Mouse (Mus musculus): Measurements from ENCODE around the gene Ppp2r5e. TPM values are rescaled to one million over a fixed set of nuclear protein-coding genes. Genes with fewer than 3 reads are reported as not detected.

Ppp2r5e gene
- polyA plus RNA-seq, 1 experiment from 2014 or later, result 22.5 TPM

DNA sequence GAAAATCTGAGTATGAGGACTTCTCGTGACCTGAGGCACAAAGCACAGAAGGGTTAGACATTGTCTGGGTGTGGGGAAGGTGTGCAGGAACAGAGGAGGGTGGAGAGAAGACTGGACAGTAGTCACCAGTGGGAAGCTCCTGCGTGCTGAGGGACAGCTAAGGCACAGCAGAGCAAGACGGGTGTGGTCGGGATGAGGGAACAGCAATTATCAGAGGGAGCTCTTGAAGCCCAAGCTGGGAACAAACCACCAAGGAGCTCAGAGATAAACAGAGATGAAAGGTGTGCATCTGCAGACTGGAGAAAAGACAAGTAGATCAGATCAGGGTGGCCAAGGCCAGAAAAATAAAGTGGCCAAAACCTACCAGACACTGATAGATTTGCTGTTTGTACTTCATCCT is 114.0 kb downstream of the Ppp2r5e start:
- H3K36me3 ChIP-seq (ENCODE audit: control insufficient read depth, insufficient read depth, low read length), result no peaks in the 10 kb centered on the region
- H3K9me3 ChIP-seq (ENCODE audit: control insufficient read depth, low read length), result no peaks in the 10 kb centered on the region
- 96% methylated on average over 4 of the region's 4 CpGs for WGBS
- H3K9ac ChIP-seq (ENCODE audit: low read length), result no peak overlapping the region
- H3K27ac ChIP-seq (ENCODE audit: low read depth, low read length), result no peak overlapping the region
- ATAC-seq (ENCODE audit: insufficient read depth, low FRiP score, low TSS enrichment) (no peak), DNase-seq (ENCODE audit: low spot score) (no peak)
- no peak overlapping the region for H3K4me3 ChIP-seq (ENCODE audit: low read depth, low read length)
- no peak overlapping the region for H3K4me2 ChIP-seq (ENCODE audit: low read depth)
- H3K27me3 ChIP-seq (ENCODE audit: control insufficient read depth, insufficient read depth, low read length), result no peaks in the 10 kb centered on the region
- no peaks in the 10 kb centered on the region for H3K4me1 ChIP-seq (ENCODE audit: control insufficient read depth, insufficient read depth, low read length)

- no peaks in the 10 kb centered on the region for H3K9me3 ChIP-seq (ENCODE audit: control insufficient read depth, low read length)
- WGBS, result 96% methylated on average over 8 of the region's 8 CpGs
- no peak overlapping the region for H3K4me2 ChIP-seq (ENCODE audit: low read depth)
- no peaks in the 10 kb centered on the region for H3K4me1 ChIP-seq (ENCODE audit: control insufficient read depth, insufficient read depth, low read length)
- no peaks in the 10 kb centered on the region for H3K27me3 ChIP-seq (ENCODE audit: control insufficient read depth, insufficient read depth, low read length)
- H3K36me3 ChIP-seq (ENCODE audit: control insufficient read depth, insufficient read depth, low read length), result no peaks in the 10 kb centered on the region
- H3K27ac ChIP-seq (ENCODE audit: low read depth, low read length), result no peak overlapping the region
- ATAC-seq (ENCODE audit: insufficient read depth, low FRiP score, low TSS enrichment), result no peak
- H3K4me3 ChIP-seq (ENCODE audit: low read depth, low read length), result no peak overlapping the region
- H3K9ac ChIP-seq (ENCODE audit: low read length), result no peak overlapping the region
- no peak for DNase-seq (ENCODE audit: low spot score)
Observed at GRCm38 (mm10) chr12:75480031-75480430, 116.0 kb downstream of the Ppp2r5e start.

GRCm38 (mm10) chr12:75479375-75479898 is 116.6 kb downstream of the Ppp2r5e start:
- Histone ChIP-seq H3K9ac (ENCODE audit: low read length) (no peak overlapping the region), H3K4me2 (ENCODE audit: low read depth) (no peak overlapping the region), H3K36me3 (ENCODE audit: control insufficient read depth, insufficient read depth, low read length) (no peaks in the 10 kb centered on the region), H3K4me3 (ENCODE audit: low read depth, low read length) (no peak overlapping the region), H3K4me1 (ENCODE audit: control insufficient read depth, insufficient read depth, low read length) (no peaks in the 10 kb centered on the region), H3K27ac (ENCODE audit: low read depth, low read length) (no peak overlapping the region), H3K27me3 (ENCODE audit: control insufficient read depth, insufficient read depth, low read length) (no peaks in the 10 kb centered on the region), H3K9me3 (ENCODE audit: control insufficient read depth, low read length) (no peaks in the 10 kb centered on the region)
- 81% methylated on average over 8 of the region's 8 CpGs for WGBS
- no peak for DNase-seq (ENCODE audit: low spot score)
- no peak for ATAC-seq (ENCODE audit: insufficient read depth, low FRiP score, low TSS enrichment)

DNA sequence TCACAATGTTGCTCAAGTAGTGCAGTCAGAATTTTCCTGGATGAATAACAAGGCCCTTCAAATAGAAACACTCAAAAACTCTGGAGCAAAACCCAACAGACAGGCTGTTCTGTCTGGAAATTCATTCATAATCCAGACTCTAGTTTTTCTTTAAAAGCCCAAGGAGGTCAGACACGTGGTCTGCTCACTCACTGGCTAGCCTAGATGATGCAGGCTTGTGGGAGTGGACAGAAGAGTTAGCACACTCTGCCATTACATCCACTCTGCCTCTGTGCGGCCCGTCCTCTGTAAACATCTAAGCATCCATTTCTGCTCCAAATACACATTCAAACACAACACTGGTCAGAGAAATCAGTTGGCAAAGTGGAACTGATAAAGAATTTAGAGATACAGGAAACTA is 117.4 kb downstream of the Ppp2r5e start:
- Histone ChIP-seq H3K27me3 (ENCODE audit: control insufficient read depth, insufficient read depth, low read length) (no peaks in the 10 kb centered on the region), H3K4me2 (ENCODE audit: low read depth) (no peak overlapping the region), H3K9ac (ENCODE audit: low read length) (no peak overlapping the region), H3K4me1 (ENCODE audit: control insufficient read depth, insufficient read depth, low read length) (no peaks in the 10 kb centered on the region), H3K36me3 (ENCODE audit: control insufficient read depth, insufficient read depth, low read length) (no peaks in the 10 kb centered on the region), H3K9me3 (ENCODE audit: control insufficient read depth, low read length) (no peaks in the 10 kb centered on the region), H3K4me3 (ENCODE audit: low read depth, low read length) (no peak overlapping the region), H3K27ac (ENCODE audit: low read depth, low read length) (no peak overlapping the region)
- DNase-seq (ENCODE audit: low spot score) (no peak), ATAC-seq (ENCODE audit: insufficient read depth, low FRiP score, low TSS enrichment) (no peak)
- 92% methylated on average over 3 of the region's 3 CpGs for WGBS

DNA sequence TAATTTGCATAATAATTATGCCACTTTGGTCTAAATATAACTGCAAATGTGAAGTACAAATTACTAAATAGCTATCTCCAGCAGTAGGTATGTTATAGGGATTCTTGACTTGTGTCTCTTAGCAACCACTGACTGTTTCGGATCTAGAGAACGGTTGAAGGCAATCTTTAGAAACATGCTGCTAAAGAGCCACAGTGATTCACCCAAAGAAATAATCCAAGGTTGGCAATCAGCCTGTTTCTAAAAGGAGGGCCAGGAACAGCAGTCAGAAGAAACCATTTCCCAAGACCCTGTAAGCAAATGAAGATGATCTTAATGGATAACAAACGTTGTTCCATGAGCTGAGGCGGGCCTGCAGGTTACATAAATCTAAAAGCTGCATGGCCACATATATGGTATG is 117.9 kb downstream of the Ppp2r5e start:
- Histone ChIP-seq H3K9me3 (ENCODE audit: control insufficient read depth, low read length) (no peaks in the 10 kb centered on the region), H3K4me2 (ENCODE audit: low read depth) (no peak overlapping the region), H3K27me3 (ENCODE audit: control insufficient read depth, insufficient read depth, low read length) (no peaks in the 10 kb centered on the region), H3K4me1 (ENCODE audit: control insufficient read depth, insufficient read depth, low read length) (no peaks in the 10 kb centered on the region), H3K4me3 (ENCODE audit: low read depth, low read length) (no peak overlapping the region), H3K27ac (ENCODE audit: low read depth, low read length) (no peak overlapping the region), H3K36me3 (ENCODE audit: control insufficient read depth, insufficient read depth, low read length) (no peaks in the 10 kb centered on the region), H3K9ac (ENCODE audit: low read length) (no peak overlapping the region)
- ATAC-seq (ENCODE audit: insufficient read depth, low FRiP score, low TSS enrichment) (no peak), DNase-seq (ENCODE audit: low spot score) (no peak)
- 85% methylated on average over 4 of the region's 4 CpGs for WGBS

- H3K27ac ChIP-seq (ENCODE audit: low read depth, low read length), result no peak overlapping the region
- H3K9me3 ChIP-seq (ENCODE audit: control insufficient read depth, low read length), result no peaks in the 10 kb centered on the region
- no peak overlapping the region for H3K4me3 ChIP-seq (ENCODE audit: low read depth, low read length)
- H3K9ac ChIP-seq (ENCODE audit: low read length), result no peak overlapping the region
- ATAC-seq (ENCODE audit: insufficient read depth, low FRiP score, low TSS enrichment) (no peak), DNase-seq (ENCODE audit: low spot score) (no peak)
- H3K27me3 ChIP-seq (ENCODE audit: control insufficient read depth, insufficient read depth, low read length), result no peaks in the 10 kb centered on the region
- H3K4me1 ChIP-seq (ENCODE audit: control insufficient read depth, insufficient read depth, low read length), result peaks cover 5% of the 10 kb centered on the region; the same call in 1 of the 2 replicates
- WGBS, result 92% methylated on average over 2 of the region's 2 CpGs
- no peak overlapping the region for H3K4me2 ChIP-seq (ENCODE audit: low read depth)
- no peaks in the 10 kb centered on the region for H3K36me3 ChIP-seq (ENCODE audit: control insufficient read depth, insufficient read depth, low read length)
Observed at GRCm38 (mm10) chr12:75473021-75473420, 123.0 kb downstream of the Ppp2r5e start.

- no peaks in the 10 kb centered on the region for H3K9me3 ChIP-seq (ENCODE audit: control insufficient read depth, low read length)
- no peak overlapping the region for H3K9ac ChIP-seq (ENCODE audit: low read length)
- WGBS, result 93% methylated on average over 3 of the region's 3 CpGs
- no peaks in the 10 kb centered on the region for H3K36me3 ChIP-seq (ENCODE audit: control insufficient read depth, insufficient read depth, low read length)
- no peak overlapping the region for H3K27ac ChIP-seq (ENCODE audit: low read depth, low read length)
- no peaks in the 10 kb centered on the region for H3K27me3 ChIP-seq (ENCODE audit: control insufficient read depth, insufficient read depth, low read length)
- peaks cover 5% of the 10 kb centered on the region; the same call in 1 of the 2 replicates for H3K4me1 ChIP-seq (ENCODE audit: control insufficient read depth, insufficient read depth, low read length)
- H3K4me2 ChIP-seq (ENCODE audit: low read depth), result no peak overlapping the region
- ATAC-seq (ENCODE audit: insufficient read depth, low FRiP score, low TSS enrichment) (no peak), DNase-seq (ENCODE audit: low spot score) (no peak)
- H3K4me3 ChIP-seq (ENCODE audit: low read depth, low read length), result no peak overlapping the region
Observed at GRCm38 (mm10) chr12:75472107-75472506, 123.9 kb downstream of the Ppp2r5e start.

- H3K4me3 ChIP-seq (ENCODE audit: low read depth, low read length), result no peak overlapping the region
- peaks cover 5% of the 10 kb centered on the region; the same call in 1 of the 2 replicates for H3K4me1 ChIP-seq (ENCODE audit: control insufficient read depth, insufficient read depth, low read length)
- H3K36me3 ChIP-seq (ENCODE audit: control insufficient read depth, insufficient read depth, low read length), result peaks cover 2% of the 10 kb centered on the region; the same call in 1 of the 2 replicates
- WGBS, result 90% methylated on average over 6 of the region's 6 CpGs
- no peak for DNase-seq (ENCODE audit: low spot score)
- no peaks in the 10 kb centered on the region for H3K9me3 ChIP-seq (ENCODE audit: control insufficient read depth, low read length)
- no peaks in the 10 kb centered on the region for H3K27me3 ChIP-seq (ENCODE audit: control insufficient read depth, insufficient read depth, low read length)
- no peak overlapping the region for H3K27ac ChIP-seq (ENCODE audit: low read depth, low read length)
- no peak for ATAC-seq (ENCODE audit: insufficient read depth, low FRiP score, low TSS enrichment)
- no peak overlapping the region for H3K4me2 ChIP-seq (ENCODE audit: low read depth)
- no peak overlapping the region for H3K9ac ChIP-seq (ENCODE audit: low read length)
Observed at GRCm38 (mm10) chr12:75467814-75468213, 128.2 kb downstream of the Ppp2r5e start.

DNA sequence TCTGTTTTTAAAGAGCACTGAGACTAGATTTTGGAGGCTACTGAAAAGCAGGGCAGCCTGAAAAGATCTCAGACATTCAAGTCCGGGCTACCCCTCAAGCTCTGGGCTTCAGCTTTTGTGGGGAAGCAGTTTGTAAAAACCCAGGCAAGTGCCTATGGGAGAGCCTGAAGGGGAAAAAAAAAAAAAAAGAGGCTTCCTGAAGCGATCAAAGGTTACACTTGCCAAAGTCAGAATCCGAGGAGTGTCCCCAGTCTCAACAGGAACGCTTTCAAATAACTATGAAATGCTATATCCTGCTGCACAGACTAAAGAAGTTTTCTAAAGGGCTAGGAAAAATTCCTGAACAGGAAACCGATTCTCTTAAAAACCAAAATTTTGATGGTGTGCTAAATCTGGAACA is 128.9 kb downstream of the Ppp2r5e start:
- no peak for ATAC-seq (ENCODE audit: insufficient read depth, low FRiP score, low TSS enrichment)
- no peaks in the 10 kb centered on the region for H3K27me3 ChIP-seq (ENCODE audit: control insufficient read depth, insufficient read depth, low read length)
- no peaks in the 10 kb centered on the region for H3K9me3 ChIP-seq (ENCODE audit: control insufficient read depth, low read length)
- peaks cover 5% of the 10 kb centered on the region; the same call in 1 of the 2 replicates for H3K4me1 ChIP-seq (ENCODE audit: control insufficient read depth, insufficient read depth, low read length)
- peaks cover 2% of the 10 kb centered on the region; the same call in 1 of the 2 replicates for H3K36me3 ChIP-seq (ENCODE audit: control insufficient read depth, insufficient read depth, low read length)
- WGBS, result 89% methylated on average over 5 of the region's 5 CpGs
- no peak for DNase-seq (ENCODE audit: low spot score)
- H3K4me2 ChIP-seq (ENCODE audit: low read depth), result no peak overlapping the region
- H3K4me3 ChIP-seq (ENCODE audit: low read depth, low read length), result no peak overlapping the region
- no peak overlapping the region for H3K27ac ChIP-seq (ENCODE audit: low read depth, low read length)
- no peak overlapping the region for H3K9ac ChIP-seq (ENCODE audit: low read length)

Data from neural tube, embryonic 11.5 days (tissue).